Mouse (Mus musculus) testis, adult 2 months (tissue): ENCODE data around the gene Gm20388.

Experiments used
- CTCF ChIP-seq: fragments of 200-500 bp; IDR thresholded peaks from 2 replicates; pipeline ENCODE4 v1.5.1; 2012; ENCODE audit warnings: low read depth, mild to moderate bottlenecking, inconsistent platforms, low read length, moderate library complexity; ENCODE audit not compliant: control insufficient read depth, insufficient read depth, insufficient replicate concordance
- POLR2A ChIP-seq: fragments of 200-500 bp; IDR thresholded peaks from 2 replicates; pipeline ENCODE4 v1.6.1; 2012; ENCODE audit warnings: low read depth, mild to moderate bottlenecking, inconsistent platforms, low read length, moderate library complexity; ENCODE audit not compliant: control insufficient read depth

DNA sequence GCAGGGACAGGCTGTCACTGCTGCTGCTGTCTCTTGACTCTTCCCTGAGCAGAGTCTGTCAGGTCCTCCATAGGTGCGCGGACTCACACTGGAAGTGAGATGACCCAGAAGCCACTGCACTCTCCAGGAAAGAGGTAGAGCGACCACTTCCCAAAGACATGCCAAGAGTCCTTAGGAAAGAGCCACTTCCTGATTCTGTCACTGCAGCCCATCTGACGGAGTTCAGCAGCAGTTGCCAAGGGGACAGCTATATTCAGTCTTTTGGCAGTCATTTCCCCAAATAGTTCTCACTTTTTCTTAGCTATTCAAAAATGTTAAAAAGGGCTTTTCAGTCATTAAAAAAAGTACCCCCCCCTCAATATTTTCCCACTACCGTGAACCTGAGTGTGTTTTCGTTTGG is 2111.6 kb downstream of the Gm20388 start:
- TF ChIP-seq CTCF (no peak), POLR2A (no peak)
